Mouse (Mus musculus) heart, embryonic 10.5 days (tissue): ENCODE results near the gene Marco. TPM values are rescaled to one million over a fixed set of nuclear protein-coding genes. Genes with fewer than 3 reads are reported as not detected.

Experiments used
- DNase-seq: peaks from one replicate; pipeline ENCODE4 v3.0.0-alpha.2; 2017; ENCODE audit warnings: low spot score
- H3K27ac ChIP-seq: fragments of 300-500 bp; sonication (generic); 2 replicates; pipeline ENCODE4 v1.5.1; 2016; ENCODE audit warnings: mild to moderate bottlenecking
- H3K27me3 ChIP-seq: fragments of 300-500 bp; sonication (generic); 2 replicates; pipeline ENCODE4 v1.6.1; 2016; ENCODE audit warnings: mild to moderate bottlenecking; ENCODE audit not compliant: poor library complexity, insufficient read depth, severe bottlenecking
- H3K36me3 ChIP-seq: fragments of 300-500 bp; sonication (generic); 2 replicates; pipeline ENCODE4 v1.6.1; 2016; ENCODE audit warnings: mild to moderate bottlenecking, moderate library complexity
- H3K4me1 ChIP-seq: fragments of 300-500 bp; sonication (generic); 2 replicates; pipeline ENCODE4 v1.6.1; 2016; ENCODE audit warnings: mild to moderate bottlenecking
- H3K4me3 ChIP-seq: fragments of 300-500 bp; sonication (generic); 2 replicates; pipeline ENCODE4 v1.5.1; 2016; ENCODE audit warnings: mild to moderate bottlenecking, moderate library complexity
- H3K9me3 ChIP-seq: fragments of 300-500 bp; sonication (generic); 2 replicates; pipeline ENCODE4 v1.6.1; 2016; ENCODE audit warnings: mild to moderate bottlenecking, moderate library complexity
- WGBS: fragments of 180-500 bp; shearing (Covaris S2); methylation state at CpG from one replicate; pipeline ENCODE4 v1.1.7; 2016; 5-methylcytosine and 5-hydroxymethylcytosine counted together
- polyA plus RNA-seq: library from polyadenylated mRNA; unstranded; fragments of >200 nt; fragmentation: Nextera tagmentation; extraction: Ambion mirVana; gene quantifications from 2 replicates; pipeline ENCODE4 v1.2.1, GENCODE M21; 2016

Marco gene
- polyA plus RNA-seq, 1 experiment from 2014 or later = not detected

DNA sequence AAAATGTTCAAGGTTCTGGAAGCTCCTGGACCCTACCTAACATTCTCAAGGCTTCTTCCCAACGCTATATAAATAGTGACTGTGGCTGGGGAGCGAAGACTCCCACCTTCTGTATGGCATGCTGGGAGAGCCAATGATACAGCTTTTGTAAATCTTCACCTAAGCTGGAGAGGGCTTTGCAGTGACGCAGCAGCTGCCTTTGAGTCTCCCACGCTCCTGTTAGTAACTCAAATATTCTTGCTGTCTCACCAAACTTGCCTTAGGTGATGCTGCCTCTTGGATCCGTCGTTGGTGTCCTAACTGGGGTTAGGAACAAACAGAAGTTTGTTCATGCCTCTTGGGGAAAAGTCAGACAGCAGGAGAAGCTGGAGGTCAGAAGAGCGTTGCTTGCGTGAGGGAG, 79.2 kb downstream of the Marco start:
- Histone ChIP-seq H3K36me3 (no peaks in the 10 kb centered on the region), H3K4me1 (no peaks in the 10 kb centered on the region), H3K9me3 (no peaks in the 10 kb centered on the region), H3K27ac (no peak overlapping the region), H3K4me3 (no peak overlapping the region), H3K27me3 (peaks cover 8% of the 10 kb centered on the region; the same call in 1 of the 2 replicates)
- 71% methylated on average over 8 of the region's 8 CpGs for WGBS
- no peak for DNase-seq

Other genes with a start within 250 kb of the Marco start
- 14.6 and 15.7 TPM in 2 replicates for gene Steap3, start 232.3 kb downstream of the Marco start, polyA plus RNA-seq
- not detected in 2 replicates for gene C1ql2, start 164.4 kb downstream of the Marco start, polyA plus RNA-seq
- 0.57 TPM in 1 of 2 replicates, not detected in the other for gene En1, start 97.4 kb upstream of the Marco start, polyA plus RNA-seq